Mouse (Mus musculus): ENCODE data around the gene Zbtb12.

The Zbtb12 gene

GRCm38 (mm10) chr17:34944362-34944761 is 65.1 kb downstream of the Zbtb12 start:
- no peak for DNase-seq (ENCODE audit: low read depth, low spot score)

Measured in ZHBTc4 (cell line).